Mouse (Mus musculus) right cerebral cortex, postnatal 25 days (tissue): ENCODE measurements around the gene Pdik1l.

Experiments
- DNase-seq: peaks from one replicate; pipeline ENCODE4 v3.0.0; 2022

The Pdik1l gene

DNA sequence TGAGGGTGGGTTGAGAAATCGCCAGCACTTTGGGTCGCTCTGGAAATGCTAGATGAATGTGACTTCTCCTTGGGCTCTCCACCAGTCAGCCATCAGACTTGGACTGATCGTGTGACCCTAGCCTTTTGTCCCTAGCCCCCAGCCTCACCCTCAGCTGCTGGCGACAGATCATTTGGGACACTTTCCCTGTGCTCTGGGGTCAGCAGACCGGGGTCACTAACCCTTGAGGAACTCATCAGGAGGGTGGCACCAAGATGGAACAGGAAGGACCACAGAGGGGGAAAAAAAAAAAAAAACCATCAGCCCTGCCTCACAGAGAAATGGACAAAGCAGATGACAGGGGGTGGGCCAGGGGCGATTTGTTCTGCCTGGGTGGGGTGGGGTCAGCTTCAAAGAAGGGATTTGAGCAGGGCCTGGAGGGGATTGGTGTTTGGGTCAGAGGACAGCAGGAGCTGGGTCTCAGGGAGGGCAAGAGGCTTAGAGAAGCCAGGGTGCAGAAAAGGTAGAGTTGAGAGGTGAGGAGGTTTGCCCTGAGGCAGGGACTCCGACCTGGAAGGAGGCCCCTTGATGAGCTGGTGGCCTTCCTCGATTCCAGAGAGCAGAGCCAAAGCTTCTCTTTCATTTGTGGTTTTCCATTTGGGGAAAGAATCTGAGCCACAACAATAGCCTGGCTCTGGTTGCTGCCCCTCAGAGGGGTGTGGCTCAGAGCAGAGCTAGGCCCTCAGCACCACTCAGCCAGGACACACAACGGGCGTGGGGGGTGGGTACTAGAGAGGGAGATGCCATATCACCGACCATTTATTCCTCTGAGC is 30.3 kb downstream of the Pdik1l start:
- no peak for DNase-seq

DNA sequence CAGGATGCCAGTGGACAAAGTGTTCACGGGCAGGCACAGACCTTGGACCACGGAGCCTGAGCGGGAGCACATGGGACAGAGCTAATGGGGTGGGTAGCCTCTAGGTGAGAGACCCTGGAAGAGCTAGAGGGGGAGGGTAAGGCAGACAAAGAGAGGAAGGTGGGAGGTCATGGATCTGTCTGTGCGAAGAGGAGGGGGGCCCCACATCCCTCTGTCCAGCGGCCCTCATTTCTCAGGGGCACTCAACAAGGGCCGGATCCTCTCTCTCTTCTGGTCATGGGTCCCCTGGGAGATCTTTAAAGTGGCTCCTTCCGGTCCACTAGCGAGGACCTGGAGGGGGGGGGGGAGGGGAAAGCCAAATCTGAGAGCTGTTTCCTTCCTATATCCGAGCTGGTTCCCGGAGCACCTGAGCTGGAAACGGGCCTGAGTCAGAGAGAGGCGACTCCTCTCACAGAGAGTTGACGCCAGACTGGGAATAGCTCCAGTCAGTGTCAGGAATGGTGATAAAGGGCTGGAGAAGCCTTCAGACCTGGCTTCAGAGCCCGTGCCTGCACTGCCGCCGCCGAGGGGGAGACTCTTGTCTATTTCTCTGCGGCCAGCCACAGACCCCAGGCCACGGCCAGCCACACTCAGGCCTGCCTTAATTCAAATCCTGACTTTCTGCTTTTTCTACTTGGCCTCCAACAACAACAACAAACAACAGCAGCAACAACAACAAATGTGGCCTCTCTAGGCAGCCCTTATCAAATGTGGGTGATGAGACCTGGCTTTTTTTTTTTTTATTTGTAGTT is 31.1 kb downstream of the Pdik1l start:
- no peak for DNase-seq

DNA sequence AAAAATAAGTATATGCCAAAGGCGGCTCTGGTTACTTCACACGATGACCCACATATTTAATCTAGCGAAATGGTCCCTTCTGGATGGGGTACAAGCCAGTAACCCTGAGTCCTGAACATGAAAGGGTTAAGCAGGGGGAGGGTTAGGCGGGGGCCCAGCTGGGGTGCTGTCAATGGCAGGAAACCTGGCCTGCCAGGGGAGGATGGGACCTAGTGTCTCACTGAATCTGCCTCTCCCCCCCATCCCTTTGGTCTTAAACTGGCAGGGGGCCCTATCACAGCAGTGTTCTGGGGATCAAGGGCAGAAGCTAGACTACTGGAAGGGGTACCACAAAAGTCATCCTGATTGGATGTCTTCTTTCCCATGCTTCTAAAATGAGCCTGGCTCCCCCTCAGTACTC is 31.8 kb downstream of the Pdik1l start:
- DNase-seq = no peak

DNA sequence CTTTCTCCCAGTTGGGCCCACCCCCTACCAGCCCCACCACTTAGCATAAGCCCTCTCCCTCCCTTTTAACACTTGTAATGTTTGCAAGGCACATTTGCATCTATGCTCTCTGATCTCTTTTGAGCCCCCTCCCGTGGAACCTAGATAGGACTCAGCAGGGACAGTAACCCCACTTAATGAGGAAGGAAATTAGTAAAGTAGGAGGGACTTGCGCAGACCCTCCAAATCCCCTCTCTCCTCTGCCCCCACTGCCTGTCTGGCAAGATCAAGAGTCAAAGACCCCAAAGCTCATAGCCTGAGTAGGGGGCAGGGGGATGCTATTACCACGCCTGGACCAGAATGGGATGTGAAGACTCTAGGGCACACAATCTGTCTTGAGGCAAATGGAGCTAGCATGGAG is 32.9 kb downstream of the Pdik1l start:
- no peak for DNase-seq

DNA sequence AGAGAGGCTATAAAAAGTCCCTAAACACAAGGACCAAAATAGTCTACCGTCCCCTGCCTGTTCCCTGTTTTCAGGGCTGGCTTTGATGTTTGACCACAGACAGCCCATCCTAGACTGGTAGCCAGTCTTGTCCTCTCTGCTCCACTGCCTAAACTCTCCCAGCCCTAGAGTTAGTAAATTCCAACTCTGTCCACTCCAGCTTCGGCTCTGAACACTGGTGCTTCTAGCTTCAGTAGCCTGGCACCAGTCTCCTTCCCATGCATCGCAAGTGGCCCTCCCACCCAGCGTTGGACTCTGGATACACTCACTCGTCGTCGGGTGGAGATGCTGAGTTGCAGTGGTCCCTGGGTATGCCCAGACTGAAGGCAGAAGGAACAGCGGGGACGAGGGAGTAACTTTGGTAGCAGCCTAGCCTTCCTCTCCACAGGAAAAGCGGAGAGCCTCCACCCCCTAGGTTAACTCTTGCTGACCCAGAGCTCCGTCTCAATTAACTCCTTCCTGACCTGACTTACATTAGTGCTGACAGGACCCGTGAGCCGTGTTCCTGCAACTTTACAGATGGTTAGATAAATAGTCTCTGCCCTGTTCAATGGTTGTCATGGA is 33.9 kb downstream of the Pdik1l start, which contains the start of gene Grrp1:
Grrp1 (minus strand) TSS at position 385 of the 603 bp plus-strand sequence.
- no peak for DNase-seq

DNA sequence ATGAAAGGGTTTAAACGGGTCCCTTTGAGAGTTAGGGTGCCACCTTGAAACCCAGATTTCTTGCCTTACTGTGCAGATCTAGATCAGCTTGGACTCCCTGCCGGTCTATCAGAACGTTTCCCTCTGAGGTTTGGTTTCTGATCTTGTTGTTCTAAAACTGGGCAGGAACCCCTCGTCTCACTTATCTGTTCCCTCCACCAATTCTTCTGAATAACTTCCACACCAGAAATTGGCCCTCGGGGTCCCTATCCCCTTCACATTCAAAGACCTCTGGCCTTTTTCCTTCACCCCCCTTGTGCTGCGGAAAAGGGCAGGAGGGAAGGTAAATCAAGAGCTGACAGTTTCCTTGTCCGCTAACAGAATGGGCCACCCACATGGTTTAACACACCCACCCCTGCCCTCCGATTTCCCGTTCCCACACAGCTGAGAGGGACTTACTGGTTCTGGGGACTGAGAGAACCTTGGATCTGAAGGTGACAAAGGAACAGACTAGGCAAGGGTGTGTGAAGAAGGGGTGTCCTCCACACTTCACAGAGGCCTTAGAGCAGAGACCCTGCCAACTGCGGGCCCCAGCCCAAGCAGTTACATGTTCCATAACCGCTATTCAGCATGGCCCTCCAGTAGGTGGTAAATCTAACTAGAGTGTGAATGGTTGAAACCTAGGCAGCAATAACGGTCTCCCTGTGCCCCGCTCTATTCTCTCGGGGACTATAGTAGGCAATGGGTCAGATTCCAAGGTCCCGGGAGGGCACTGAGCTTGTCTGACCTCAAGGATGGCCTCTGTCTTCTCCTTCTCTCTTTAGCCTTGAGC is 34.6 kb downstream of the Pdik1l start:
- DNase-seq = no peak

DNA sequence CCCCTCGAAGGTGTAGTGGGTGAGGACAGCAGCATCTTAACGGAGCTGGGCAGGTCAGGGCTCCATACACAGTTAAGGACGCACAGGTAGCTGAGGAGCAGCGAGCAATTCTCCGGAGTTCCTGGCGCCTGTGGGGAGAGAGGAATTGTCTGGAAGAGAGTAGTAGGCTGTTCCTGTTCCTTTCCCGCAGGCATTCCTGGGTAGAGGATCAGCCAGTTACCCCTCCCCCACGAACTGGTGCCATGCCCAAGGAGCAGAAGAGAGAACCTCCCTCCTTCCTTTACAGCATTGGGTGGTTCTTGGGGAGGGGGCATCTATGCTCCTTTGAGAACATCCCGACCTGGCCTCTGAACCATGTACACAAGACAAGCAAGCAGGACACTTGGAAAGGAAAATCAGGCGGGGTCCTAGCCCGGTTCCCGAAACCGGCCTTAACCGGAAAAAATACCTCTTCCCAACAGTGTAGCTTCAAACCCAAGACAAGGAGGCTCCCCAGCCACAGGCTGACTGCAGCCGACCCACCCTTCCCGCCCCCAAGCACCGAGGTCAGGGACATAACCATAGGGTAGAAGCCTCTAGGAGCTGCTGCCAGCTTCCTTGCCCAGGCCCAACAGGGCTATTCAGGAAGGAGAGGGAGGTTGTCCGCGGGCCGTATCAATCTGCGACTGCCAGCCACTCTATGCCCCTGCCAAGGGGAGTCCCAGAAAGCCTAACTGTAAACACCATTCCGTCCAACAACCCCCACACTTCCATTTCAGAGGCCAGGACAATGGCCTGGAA is 35.4 kb downstream of the Pdik1l start:
- DNase-seq = no peak

DNA sequence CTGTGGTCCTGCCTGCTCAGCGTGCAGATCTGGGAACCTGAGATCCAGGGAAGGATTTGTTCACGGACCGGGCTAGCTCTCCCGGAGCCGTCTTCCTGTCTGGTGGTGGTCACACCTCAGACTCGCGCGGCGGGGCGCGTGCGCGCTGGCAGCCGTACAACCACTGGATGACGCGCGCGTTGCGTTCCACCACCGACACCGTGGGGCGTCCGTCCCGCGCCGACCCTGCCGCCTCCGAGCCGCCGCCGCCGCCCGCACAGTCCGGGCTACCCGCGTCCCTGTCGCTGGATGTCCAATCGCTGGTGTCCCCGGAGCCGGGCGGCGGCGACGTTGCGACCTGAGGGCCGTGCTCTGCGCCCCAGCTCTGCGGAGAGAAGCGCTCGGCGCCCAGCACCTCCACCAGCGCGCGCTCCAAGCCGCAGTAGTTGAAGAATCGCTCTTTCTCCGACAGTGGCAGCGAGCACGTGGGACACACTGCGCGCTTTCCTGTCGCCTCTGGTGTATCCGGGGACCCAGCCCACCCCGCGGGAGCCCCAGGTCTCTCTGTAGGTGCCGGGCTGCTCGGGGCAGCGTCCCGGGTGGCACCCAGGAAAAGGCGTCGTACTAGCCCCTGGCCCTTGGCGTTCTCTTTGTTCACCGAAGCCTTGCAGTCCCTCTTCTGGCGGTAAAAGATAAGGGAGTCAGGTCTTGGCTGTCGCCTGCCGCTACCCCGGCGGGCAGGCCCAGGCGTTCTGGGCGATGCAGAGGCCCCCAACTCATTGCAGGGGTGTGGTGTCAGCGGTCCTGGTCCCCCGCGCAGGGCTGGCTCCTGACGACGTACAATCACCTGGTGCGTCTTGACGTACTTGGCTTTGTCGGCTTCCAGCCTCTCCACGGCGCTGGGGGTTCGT is 36.2 kb downstream of the Pdik1l start:
- peak; percentile 55 for DNase-seq

DNA sequence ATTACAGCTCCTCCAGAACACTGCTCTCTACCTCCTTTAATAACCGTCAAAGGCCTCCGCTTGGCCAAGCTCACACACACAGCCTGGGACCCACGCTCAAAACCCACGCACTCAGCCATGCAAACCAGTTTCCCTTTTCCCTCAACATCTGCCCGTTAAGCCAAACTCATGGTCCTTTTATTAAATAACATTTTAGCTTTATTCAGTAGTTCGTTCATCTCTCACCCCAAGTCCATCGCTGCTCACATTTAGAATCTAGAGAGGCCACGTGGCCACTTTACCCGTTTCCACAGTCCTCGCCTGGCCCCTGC is 36.8 kb downstream of the Pdik1l start:
- DNase-seq = no peak

DNA sequence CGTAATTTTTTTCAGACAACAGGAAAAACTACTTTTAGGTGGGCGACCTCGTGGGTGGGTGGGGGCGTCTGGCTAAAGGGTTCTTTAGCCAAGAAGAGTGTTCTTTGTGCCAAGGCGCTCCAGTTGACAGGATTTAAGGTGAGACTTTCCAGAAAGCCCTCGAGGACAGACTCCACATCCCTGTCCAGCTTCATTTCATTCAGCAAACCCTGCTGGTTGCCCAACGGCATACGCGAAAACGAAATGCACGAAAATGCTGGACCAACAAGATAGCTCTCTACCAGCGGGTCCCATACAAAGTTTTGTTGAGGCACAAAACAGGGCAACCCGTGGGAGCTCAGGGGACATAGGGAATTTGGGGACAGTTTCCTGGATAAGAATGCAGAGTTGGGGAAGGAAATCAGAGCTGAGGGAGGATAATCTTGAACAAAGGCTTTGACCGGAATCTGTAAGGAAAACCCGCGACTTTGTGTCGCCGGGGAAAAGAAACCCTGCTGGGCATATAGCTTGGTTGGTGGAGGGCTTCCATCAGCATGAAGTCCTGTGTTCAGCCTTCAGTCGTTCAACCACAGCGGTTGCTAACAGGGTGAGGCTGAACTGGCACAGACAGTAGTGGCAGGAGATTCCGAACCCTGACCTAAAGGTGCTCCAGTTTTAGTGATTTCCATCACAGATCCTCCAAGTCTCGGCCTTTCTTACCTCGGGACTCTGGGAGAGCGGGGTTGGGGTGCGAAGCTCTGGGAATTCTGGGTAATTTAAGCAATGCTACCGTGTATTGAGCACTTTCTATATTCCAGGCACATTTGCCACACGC is 37.4 kb downstream of the Pdik1l start:
- no peak for DNase-seq

DNA sequence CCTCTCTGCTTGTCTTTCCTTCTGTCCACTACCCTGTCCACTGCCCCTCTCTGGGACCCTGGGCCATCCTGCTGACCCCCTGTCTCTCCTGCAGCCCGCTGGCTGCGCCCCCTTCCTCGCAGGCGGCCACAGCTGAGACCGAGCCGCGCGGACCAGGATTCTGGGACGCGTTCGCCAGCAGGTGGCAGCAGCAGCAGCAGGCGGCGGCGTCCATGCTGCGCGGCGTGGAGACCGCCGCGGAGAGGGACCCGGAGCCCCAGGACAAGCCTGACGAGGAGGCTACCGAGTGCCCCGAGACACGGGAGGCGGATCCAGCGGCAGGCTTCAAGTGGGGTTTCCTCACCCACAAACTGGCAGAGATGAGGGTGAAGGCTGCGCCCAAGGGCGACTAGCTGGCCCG is 38.0 kb downstream of the Pdik1l start:
- peak; percentile 73 for DNase-seq

DNA sequence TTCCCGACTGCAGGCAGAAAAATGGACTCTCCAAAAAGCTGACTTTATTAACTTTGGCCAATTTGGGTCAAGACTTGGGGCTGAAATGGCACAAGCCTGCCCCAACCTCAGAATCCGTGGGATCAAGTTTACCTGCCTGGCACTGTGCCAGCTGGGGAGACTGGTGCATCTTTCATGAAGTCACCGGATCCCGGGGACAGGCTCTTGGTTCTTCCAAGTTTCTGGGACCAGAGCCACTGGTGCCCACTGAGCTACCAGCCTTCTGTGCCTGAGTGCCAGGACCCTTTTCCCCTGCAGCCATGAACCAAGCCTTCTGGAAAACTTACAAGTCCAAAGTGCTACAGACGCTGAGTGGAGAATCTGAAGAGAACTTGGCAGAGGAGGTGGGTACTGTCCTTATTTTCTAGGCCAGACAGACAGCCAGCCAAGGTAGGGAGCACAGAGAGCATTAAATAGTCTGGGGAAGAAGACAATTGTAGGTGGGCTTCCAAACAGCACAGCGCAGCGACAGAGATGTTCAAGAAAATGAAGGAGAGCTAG is 40.9 kb downstream of the Pdik1l start, which contains the start of gene Gm30191:
Gm30191 (plus strand) TSS at position 217 of the 540 bp plus-strand sequence.
- no peak for DNase-seq

DNA sequence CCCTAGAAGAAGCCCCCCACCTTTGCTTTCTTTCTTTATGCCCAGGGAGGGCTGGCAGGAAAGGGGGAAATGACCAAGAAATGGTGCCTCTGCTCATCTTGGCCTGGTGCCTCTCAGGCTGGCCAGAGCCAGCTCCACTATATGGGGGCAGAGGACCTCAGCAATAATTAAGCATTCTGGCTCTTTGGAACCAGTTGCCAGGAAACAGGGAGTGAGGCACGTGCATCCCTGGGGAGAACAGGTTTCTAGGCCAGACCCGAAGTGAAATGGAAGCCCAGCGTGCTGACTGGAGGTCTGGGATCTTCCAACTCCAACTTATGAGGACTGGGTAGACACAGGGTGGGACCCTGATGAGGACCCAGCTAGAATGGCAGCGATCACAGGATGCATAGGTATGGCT is 41.4 kb downstream of the Pdik1l start:
- DNase-seq = no peak

DNA sequence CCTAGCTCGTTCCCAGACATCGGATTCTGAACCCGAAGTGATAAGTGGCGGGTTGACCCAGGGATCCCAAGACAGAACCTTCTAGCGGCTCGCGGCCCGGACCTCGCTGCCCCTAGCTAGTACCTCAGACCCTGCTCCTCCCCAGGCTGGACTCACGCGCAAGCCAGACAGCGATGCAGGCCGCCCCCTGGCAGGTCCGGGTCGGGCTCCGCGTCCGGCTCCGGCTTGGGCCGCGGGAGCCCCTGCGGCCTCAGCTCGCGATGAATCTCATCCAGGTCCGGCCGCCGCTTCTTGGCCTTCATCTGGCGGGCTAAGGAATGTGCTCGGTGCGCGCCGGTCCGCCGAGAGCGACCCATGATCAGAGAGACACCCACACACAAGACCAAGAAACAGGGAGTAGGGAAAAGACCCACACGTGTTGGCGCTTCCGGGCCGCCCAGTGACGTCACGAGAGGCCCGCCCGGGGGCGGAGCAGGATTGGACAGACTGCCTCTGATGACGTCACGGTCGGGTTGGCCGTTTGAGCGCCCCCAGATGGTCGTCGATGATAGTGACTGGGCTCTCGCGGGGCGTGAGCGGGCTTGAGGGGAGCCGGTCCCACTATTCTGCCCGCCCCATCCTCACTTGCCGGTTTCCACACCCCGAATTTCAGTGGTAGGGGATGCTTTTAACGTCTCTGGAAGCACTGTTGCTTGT is 42.4 kb downstream of the Pdik1l start, which contains the start of gene Zfp593:
Zfp593 (minus strand) TSS at position 445 of the 696 bp plus-strand sequence.
- peak; percentile 94 for DNase-seq

DNA sequence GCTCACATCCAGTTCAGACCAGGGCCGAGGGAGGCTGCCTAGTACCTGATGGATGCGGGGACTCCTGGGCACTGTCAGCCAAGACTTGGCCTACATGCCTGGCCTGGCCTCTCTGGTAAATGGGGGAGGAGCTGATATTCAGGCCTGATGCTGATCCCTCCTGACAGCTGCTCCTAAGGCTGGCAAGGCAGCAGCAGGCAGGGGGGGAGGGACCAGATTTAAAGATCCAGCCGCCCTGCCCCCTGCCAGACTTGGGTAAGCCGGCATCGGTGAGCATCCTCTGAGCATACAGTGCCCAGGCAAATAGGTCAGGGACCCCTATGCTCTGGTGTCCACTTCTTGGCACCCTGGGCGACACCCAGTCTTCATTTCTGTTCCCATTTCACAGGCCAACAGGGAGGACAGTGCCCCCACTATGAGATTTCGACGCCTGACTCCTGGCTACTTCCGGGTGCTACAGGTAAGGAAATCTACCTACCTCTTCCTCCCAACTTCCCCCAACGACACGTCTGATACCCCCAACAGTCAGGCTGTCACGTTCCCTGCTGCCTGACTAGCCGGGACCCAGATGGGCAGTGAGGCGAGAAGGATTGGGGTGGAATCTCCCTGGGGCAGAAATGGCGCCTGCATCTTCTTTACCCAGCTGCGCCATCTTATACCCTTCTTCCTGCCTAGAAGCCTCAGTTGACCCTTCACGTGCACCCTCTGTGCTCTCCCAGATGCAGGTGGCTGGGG is 44.0 kb downstream of the Pdik1l start, which contains the start of gene E130218I03Rik:
E130218I03Rik (plus strand) TSS at position 147 of the 735 bp plus-strand sequence.
- DNase-seq = no peak

DNA sequence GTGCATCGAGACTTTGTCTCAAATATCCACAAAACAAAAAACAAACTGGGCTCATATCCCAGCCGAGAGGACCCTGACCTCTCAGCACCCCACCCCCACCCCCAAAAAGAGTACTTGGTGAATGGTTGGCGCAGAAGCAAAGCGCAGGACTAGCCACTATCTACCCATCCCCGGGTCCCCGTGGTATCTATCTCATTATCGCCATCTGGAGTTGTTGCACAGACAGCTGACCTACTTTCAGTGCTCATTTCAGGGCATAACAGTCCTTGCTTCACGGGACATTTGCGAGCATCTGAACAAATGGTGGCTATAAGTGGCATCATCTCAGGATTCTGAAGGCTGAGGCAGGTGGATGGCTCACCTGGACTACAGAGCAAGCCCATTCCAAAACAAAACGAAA is 49.0 kb downstream of the Pdik1l start:
- no peak for DNase-seq

DNA sequence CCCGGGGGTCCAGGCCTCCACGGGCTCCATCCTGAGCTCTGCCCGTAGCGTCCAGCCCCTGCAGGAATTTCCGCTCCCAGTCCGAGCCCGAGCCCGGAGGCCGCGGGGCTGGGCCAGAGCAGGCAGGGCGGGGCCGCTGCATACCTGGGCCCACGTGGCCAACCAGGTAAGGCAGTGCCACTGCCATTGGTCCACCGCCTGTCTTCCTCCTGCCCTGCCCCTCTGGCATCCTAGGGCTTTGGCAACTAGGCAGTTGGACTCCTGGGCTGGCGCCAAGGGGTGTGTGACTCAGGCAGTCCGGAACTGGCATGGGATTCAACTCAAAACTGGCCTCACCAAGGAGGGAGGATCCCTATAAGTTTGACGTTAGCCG is 49.4 kb downstream of the Pdik1l start, which contains the start of gene Cnksr1:
Cnksr1 (minus strand) TSS at position 121 of the 373 bp plus-strand sequence.
- DNase-seq = no peak
